Mouse (Mus musculus): ENCODE results near the gene Olfr695.
"Not testable (repeated sequence)": the region's sequence is repeated elsewhere in the genome, so short reads cannot be mapped to it uniquely, and the experiment has no call there.

Olfr695 gene

DNA sequence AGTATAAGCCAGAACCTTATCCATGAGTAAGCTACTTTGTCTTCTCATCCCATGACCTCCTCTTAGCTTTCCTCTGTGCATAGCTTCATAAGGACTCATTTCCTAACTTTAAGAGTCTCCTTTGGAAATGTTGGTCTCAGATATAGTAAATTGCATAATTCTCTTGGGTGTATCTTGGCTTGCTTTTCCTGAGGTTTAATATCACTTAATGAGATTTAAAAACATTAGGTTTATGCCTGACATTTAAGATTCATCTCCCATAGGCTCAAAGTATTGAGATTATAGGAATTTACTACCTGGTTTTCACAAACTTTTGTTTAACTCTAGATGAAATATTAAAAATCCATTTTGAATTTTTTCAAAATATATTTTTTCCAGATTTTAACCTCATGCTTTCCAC, at the start of gene Olfr695:
TSS of gene Olfr695 (minus strand) at position 101 of the 400 bp plus-strand sequence.
- no peak for DNase-seq (ENCODE audit: low spot score in 2 of 2)

- DNase-seq (ENCODE audit: low spot score in 2 of 2) = not testable (repeated sequence)
Observed at GRCm38 (mm10) chr7:106761008-106761407, 44.8 kb upstream of the Olfr695 start.

- no peak for DNase-seq (ENCODE audit: low spot score in 2 of 2)
Observed at GRCm38 (mm10) chr7:106758800-106759199, 42.6 kb upstream of the Olfr695 start.

DNA sequence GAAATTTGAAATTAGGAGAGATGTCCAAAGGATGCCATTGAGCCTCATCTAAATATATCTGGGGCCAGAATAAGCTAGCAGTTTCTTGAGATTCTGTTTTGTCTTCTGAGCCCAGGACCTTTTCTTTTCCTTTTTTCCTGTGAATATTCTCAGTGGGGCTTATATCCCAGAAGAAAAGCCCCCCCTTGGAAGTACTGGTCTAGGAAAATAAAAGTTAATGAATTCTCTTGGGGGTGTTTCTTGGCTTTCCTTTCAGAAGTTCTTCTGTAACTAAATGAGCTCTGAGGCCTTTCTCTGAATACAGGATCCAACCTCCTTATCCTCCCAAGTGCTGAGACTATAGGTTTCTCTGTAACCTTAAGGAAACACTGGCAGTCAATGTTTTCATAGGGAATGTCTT, 39.1 kb upstream of the Olfr695 start, which contains the start of gene Olfr698:
TSS of gene Olfr698 (minus strand) at position 101 of the 400 bp plus-strand sequence.
- DNase-seq (ENCODE audit: low spot score in 2 of 2) = no peak

GRCm38 (mm10) chr7:106745811-106746210, 29.6 kb upstream of the Olfr695 start:
- no peak for DNase-seq (ENCODE audit: low spot score in 2 of 2)

DNA sequence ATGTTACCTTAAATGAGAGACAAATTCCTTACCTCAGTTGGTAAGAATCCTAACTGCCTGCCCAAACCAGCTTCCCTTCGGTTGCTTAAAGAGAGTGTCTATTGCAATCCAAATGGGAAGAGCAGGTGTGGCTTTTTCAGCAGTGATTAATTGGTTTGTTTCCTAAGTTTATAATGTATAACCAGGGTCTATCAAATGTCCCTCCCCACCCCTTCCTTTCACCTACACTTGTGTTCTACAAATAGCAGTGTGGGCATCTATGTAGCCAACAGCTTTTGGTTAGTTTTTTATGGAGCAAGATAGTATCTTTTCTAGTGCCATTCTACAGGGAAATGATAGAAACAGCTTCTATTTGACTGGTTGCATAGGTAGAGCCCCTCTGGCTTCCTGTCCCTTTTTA, 26.1 kb upstream of the Olfr695 start, which contains the start of gene Olfr697:
TSS of gene Olfr697 (minus strand) at position 101 of the 400 bp plus-strand sequence.
- no peak for DNase-seq (ENCODE audit: low spot score in 2 of 2)

GRCm38 (mm10) chr7:106737028-106737427, 20.8 kb upstream of the Olfr695 start:
- DNase-seq (ENCODE audit: low spot score in 2 of 2) = no peak

DNA sequence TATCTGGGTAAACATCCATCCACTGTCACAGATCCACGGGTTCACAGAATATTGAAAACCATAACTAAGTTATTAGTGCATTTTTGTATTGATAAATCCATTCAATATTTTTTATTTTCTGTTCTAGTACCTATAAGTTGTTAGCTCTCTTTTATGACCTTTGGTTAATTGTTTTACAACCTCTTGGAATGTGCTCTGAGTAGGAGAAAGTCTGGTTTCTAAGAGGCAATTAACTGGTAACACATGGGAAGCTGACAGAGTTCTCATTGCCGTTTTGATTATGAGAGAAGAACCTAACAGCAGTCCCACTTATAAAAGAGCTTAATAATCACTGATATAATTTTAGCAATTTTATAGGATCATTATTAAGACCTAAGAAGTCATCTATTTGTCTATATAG, 17.5 kb upstream of the Olfr695 start:
- no peak for DNase-seq (ENCODE audit: low spot score in 2 of 2)

- DNase-seq (ENCODE audit: low spot score in 2 of 2) = not testable (repeated sequence)
Observed at GRCm38 (mm10) chr7:106725654-106726053, 9.5 kb upstream of the Olfr695 start.

- DNase-seq (ENCODE audit: low spot score in 2 of 2) = no peak
Observed at GRCm38 (mm10) chr7:106711463-106711862, 4.7 kb downstream of the Olfr695 start.

- DNase-seq (ENCODE audit: low spot score in 2 of 2) = not testable (repeated sequence)
Observed at GRCm38 (mm10) chr7:106707705-106708104, 8.5 kb downstream of the Olfr695 start.

DNA sequence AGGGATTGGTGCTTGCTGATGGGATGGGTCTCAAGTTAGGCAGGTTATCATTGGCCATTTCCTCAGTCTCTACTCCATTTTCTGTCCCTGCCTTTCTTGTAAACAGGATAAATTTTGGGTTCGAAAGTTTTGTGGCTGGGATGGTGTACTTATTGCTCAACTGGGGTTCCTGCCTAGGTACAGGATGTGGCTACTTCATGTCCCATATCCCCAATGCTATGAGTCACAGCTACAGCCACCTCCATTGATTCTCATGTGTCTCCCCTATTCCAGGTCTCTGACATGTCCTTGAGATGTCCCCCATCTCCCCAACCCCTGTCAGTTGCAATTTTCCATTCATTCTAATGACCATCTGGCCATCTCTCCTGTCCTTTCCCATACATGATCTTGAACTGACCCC, 19.3 kb downstream of the Olfr695 start:
- DNase-seq (ENCODE audit: low spot score in 2 of 2) = no peak

GRCm38 (mm10) chr7:106692976-106693375, 23.2 kb downstream of the Olfr695 start:
- DNase-seq (ENCODE audit: low spot score in 2 of 2) = no peak

DNA sequence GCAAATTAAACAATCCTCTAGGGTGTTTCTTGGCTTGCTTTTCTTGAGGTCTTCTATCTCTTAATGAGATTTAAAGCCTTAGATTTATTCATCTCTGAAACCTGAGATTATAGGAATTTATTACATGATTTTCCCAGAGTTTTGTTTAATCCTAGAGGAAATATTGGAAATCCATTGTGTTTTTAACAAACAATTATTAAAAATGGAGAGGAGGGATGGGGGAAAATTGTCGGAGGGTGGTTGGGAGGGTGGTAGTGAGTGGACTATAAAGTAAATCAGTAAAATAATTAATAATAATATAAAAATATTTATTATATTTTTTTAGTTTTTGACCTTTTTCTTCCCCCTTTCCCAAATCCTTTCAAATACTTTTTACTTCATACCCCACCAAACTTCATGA, 24.5 kb downstream of the Olfr695 start, which contains the start of gene Olfr694:
TSS of gene Olfr694 (minus strand) at position 101 of the 400 bp plus-strand sequence.
- no peak for DNase-seq (ENCODE audit: low spot score in 2 of 2)

GRCm38 (mm10) chr7:106685382-106685781, 30.8 kb downstream of the Olfr695 start:
- no peak for DNase-seq (ENCODE audit: low spot score in 2 of 2)

- no peak for DNase-seq (ENCODE audit: low spot score in 2 of 2)
Observed at GRCm38 (mm10) chr7:106680484-106680883, 35.7 kb downstream of the Olfr695 start, which contains the start of gene Olfr693. TSS of gene Olfr693 (minus strand) at chr7:106680584.
